Mouse (Mus musculus): Measurements from ENCODE around the gene Jun.

DNA sequence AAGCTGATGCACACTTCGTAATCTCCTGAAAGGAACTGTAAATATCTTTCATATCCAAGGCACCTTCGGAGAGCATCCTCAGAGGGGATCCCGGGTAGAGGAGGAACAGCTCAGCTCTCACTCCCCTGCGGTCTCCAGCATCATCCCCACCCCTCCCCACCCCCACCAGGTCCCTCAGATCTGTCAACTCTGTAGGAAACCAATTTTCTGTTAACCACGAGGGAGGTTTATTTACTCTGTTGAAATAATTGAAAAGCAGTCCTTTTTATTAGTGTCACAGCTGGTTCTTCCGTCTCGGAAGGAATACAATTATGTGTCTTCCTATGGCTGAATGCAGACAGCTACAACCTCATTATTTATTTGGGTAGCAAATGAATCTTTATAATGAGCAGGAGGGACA lies 33.8 kb downstream of the Jun start:
- TF ChIP-seq POLR2A (IDR thresholded peaks at IDR 0.05; ENCODE audit: low read depth, low read length) (no peak), CTCF (conservative IDR thresholded peaks at IDR 0.05; ENCODE audit: insufficient read depth, insufficient read length, low read depth, low read length) (no peak)

Measured in kidney, adult 2 months (tissue).